Comparison of ENCODE assay signal across 13 mouse cellular contexts in the genomic region with DNA sequence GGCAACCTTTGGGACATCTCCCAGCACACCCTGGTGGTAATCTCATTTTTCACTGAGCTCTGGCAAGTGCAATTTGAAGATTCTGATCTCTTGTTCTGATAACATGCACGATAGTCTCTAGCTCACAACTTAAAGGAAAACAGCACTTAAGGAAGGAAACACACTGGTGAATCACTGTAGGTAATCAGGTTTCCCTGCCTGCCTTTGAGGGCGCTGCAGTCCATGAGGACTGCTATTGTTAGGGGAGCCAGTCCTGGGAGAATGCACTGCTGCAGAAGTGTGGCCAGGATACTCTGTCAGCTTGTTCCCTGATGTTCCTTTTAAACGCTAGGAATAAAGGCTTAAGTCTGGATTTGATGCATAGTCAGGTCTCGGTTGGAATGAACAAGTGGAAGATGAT. TPM values are rescaled to one million over a fixed set of nuclear protein-coding genes. Genes with fewer than 3 reads are reported as not detected.
DNase-seq lines count a peak whose midpoint lies in the region; ATAC-seq and TF ChIP-seq lines count a peak whose summit lies in the region.
"Had no signal": no experiment of that assay in that cellular context is flagged by ENCODE, and none has a peak within 500 bp of the region (broad histone marks: within the 10 kb centered on the region; RNA-seq: fewer than 3 reads in every experiment).

No protein-coding gene starts in this region.

- H3K27ac ChIP-seq in cerebellum, adult 2 months (ENCODE audit: insufficient read depth, low read length): peak overlapping the region; percentile 15; the same call in 1 of the 2 replicates
- no peak overlapping the region for H3K27ac ChIP-seq in heart, embryonic 12.5 days (ENCODE audit: poor library complexity, severe bottlenecking)
- no peak overlapping the region for H3K27ac ChIP-seq in midbrain, embryonic 11.5 days (ENCODE audit: low read depth, low read length)
- H3K27ac ChIP-seq in midbrain, embryonic 10.5 days (replicated peaks): no peak overlapping the region
- H3K27ac ChIP-seq: heart, embryonic 15.5 days; limb, embryonic 12.5 days; lung, embryonic 15.5 days had no signal

- H3K9me3 ChIP-seq in heart, embryonic 12.5 days (replicated peaks): no peaks in the 10 kb centered on the region
- H3K9me3 ChIP-seq in midbrain, embryonic 11.5 days (ENCODE audit: control insufficient read depth, low read length): no peaks in the 10 kb centered on the region
- no peaks in the 10 kb centered on the region for H3K9me3 ChIP-seq in midbrain, embryonic 10.5 days (replicated peaks)
- H3K9me3 ChIP-seq: heart, embryonic 15.5 days; limb, embryonic 12.5 days; lung, embryonic 15.5 days had no signal

- peak; percentile 64 for TF ChIP-seq CTCF in cerebellum, adult 2 months (IDR thresholded peaks at IDR 0.05; ENCODE audit: borderline replicate concordance, insufficient read depth, low read depth, low read length)

- TF ChIP-seq POLR2A in cerebellum, adult 2 months (IDR thresholded peaks at IDR 0.05; ENCODE audit: borderline replicate concordance, insufficient read depth, low read length): no peak

- no peak overlapping the region for H3K4me2 ChIP-seq in heart, embryonic 12.5 days
- no peak overlapping the region for H3K4me2 ChIP-seq in midbrain, embryonic 11.5 days
- H3K4me2 ChIP-seq: limb, embryonic 12.5 days had no signal

- no peaks in the 10 kb centered on the region for H3K27me3 ChIP-seq in cerebellum, adult 2 months (ENCODE audit: control insufficient read depth, insufficient read depth, low read length)
- H3K27me3 ChIP-seq in heart, embryonic 12.5 days (replicated peaks): no peaks in the 10 kb centered on the region
- H3K27me3 ChIP-seq in midbrain, embryonic 11.5 days (ENCODE audit: control insufficient read depth, insufficient read depth, low read length): peaks cover 7% of the 10 kb centered on the region; the same call in 1 of the 2 replicates
- peaks cover 42% of the 10 kb centered on the region for H3K27me3 ChIP-seq in midbrain, embryonic 10.5 days (ENCODE audit: low read depth, poor library complexity, severe bottlenecking)

- 16% methylated on average over 4 of the region's 4 CpGs for WGBS in cerebellum, adult 2 months
- 19% methylated on average over 4 of the region's 4 CpGs for WGBS in heart, embryonic 12.5 days
- 26% methylated on average over 4 of the region's 4 CpGs for WGBS in midbrain, embryonic 11.5 days
- 36% methylated on average over 4 of the region's 4 CpGs for WGBS in midbrain, embryonic 10.5 days

- peaks cover 17% of the 10 kb centered on the region; the same call in 1 of the 2 replicates for H3K4me1 ChIP-seq in cerebellum, adult 2 months (ENCODE audit: control insufficient read depth, insufficient read depth, low read length)
- H3K4me1 ChIP-seq in heart, embryonic 12.5 days (replicated peaks): peaks cover 16% of the 10 kb centered on the region; the same call in 1 of the 2 replicates
- peaks cover 8% of the 10 kb centered on the region for H3K4me1 ChIP-seq in midbrain, embryonic 11.5 days (ENCODE audit: control insufficient read depth, insufficient read depth, low read length)
- H3K4me1 ChIP-seq in midbrain, embryonic 10.5 days: peaks cover 18% of the 10 kb centered on the region

- ATAC-seq in heart, embryonic 12.5 days (ENCODE audit: insufficient number of reproducible peaks, low FRiP score): no peak
- no peak for ATAC-seq in midbrain, embryonic 11.5 days (ENCODE audit: low FRiP score)

- peak; percentile 49 to 61 for DNase-seq in cerebellum, adult 2 months
- DNase-seq in cerebellum, adult 11 months: no peak
- DNase-seq in heart, postnatal 4 days: peak; percentile 31
- peak; percentile 77 for DNase-seq in midbrain, embryonic 11.5 days (ENCODE audit: low spot score, missing footprints)
- DNase-seq in midbrain, embryonic 10.5 days (ENCODE audit: low spot score): no peak
- DNase-seq in retina, embryonic 14.5 days (ENCODE audit: low spot score): peak; percentile 22
- no peak for DNase-seq in ovary, adult 18-20 months (ENCODE audit: low spot score)

- H3K36me3 ChIP-seq in heart, embryonic 12.5 days: no peaks in the 10 kb centered on the region
- no peaks in the 10 kb centered on the region for H3K36me3 ChIP-seq in midbrain, embryonic 11.5 days (ENCODE audit: control insufficient read depth, insufficient read depth, low read length)
- no peaks in the 10 kb centered on the region for H3K36me3 ChIP-seq in midbrain, embryonic 10.5 days
- H3K36me3 ChIP-seq: heart, embryonic 15.5 days; limb, embryonic 12.5 days; lung, embryonic 15.5 days had no signal

- H3K9ac ChIP-seq in heart, embryonic 12.5 days: no peak overlapping the region
- no peak overlapping the region for H3K9ac ChIP-seq in midbrain, embryonic 11.5 days (ENCODE audit: low read length)
- H3K9ac ChIP-seq: heart, embryonic 15.5 days; limb, embryonic 12.5 days had no signal

- H3K4me3 ChIP-seq in cerebellum, adult 2 months (replicated peaks; ENCODE audit: insufficient read depth, low read depth, low read length): peak overlapping the region; percentile 47
- no peak overlapping the region for H3K4me3 ChIP-seq in heart, embryonic 12.5 days
- no peak overlapping the region for H3K4me3 ChIP-seq in midbrain, embryonic 11.5 days (ENCODE audit: low read depth, low read length)
- H3K4me3 ChIP-seq in midbrain, embryonic 10.5 days: no peak overlapping the region
- H3K4me3 ChIP-seq: erythroblast, embryonic 14.5 days; limb, embryonic 12.5 days had no signal

RNA-seq across cellular contexts. Expression of gene Slc4a4, which starts 2.7 kb away (rescaled TPM):
- polyA plus RNA-seq in cerebellum, adult 2 months (2012; rRNA removed): 114 and 118 TPM in 2 replicates
- 10 to 100 TPM; 39.4 to 40.4 TPM for total RNA-seq in heart, postnatal 4 days (2021)
- polyA plus RNA-seq in heart, embryonic 12.5 days (2016; fragmentation: Nextera tagmentation; extraction: Ambion mirVana): 5.6 TPM in 2 replicates
- polyA plus RNA-seq in midbrain, embryonic 11.5 days (2014; fragmentation: Nextera tagmentation; extraction: Ambion mirVana): 1.6 and 2.2 TPM in 2 replicates
- polyA plus RNA-seq in midbrain, embryonic 10.5 days (2016; fragmentation: Nextera tagmentation; extraction: Ambion mirVana): 1.5 TPM in 2 replicates
- total RNA-seq: monocyte, adult 5-6 weeks had no signal
- polyA plus RNA-seq: erythroblast, embryonic 14.5 days had no signal

Comparison
In these comparisons a context has a peak if more than half of its experiments do, and no peak if none do; other contexts are left out.
1. DNase-seq: peak in cerebellum, adult 2 months (2 of 2), heart, postnatal 4 days (single experiment), midbrain, embryonic 11.5 days (single experiment) and retina, embryonic 14.5 days (single experiment); none in cerebellum, adult 11 months (single experiment), midbrain, embryonic 10.5 days (single experiment) and ovary, adult 18-20 months (single experiment).
2. RNA of gene Slc4a4, which starts 2.7 kb away (polyA plus RNA-seq): 114 to 118 TPM in cerebellum, adult 2 months; 5.6 TPM in heart, embryonic 12.5 days, 1.6 to 2.2 TPM in midbrain, embryonic 11.5 days and 1.5 TPM in midbrain, embryonic 10.5 days; every median in the first group is over 10 times any median in the second.